Mouse (Mus musculus): ENCODE data around the gene Serpinb11. TPM values are rescaled to one million over a fixed set of nuclear protein-coding genes. Genes with fewer than 3 reads are reported as not detected.

Serpinb11 gene
- total RNA-seq (2021), result under 1 TPM in 1 of 2 experiments, not detected in 1; 0.18 TPM
- long read RNA-seq, experiment 1, result 0 reads
- long read RNA-seq, experiment 2, result 0 reads

GRCm38 (mm10) chr1:107360898-107361297 lies at the start of gene Serpinb11:
Serpinb11 (plus strand) TSS chr1:107361198.
- DNase-seq, result no peak

DNA sequence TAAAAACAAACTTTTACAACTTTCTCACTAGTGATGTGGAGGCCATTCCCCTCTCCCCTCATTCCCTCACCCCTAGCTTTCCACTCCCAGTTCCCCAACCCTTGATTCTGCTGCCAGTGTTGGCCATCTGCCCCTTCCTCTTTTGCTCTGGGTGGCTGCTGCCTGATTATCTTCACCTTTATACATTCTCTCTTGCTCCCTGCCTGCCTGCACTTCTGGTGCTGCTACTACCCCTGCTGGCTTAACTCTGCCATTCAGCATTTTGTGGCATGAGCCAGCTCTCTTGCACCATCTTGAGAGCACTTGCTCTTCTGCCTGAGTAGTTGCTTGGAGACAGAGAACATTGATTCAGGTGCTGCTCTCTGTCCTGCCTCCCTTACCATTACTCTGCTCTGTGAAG lies 15.0 kb upstream of the Serpinb11 start:
- DNase-seq, result no peak

GRCm38 (mm10) chr1:107346788-107347187 lies 14.2 kb upstream of the Serpinb11 start:
- DNase-seq, result no peak

DNA sequence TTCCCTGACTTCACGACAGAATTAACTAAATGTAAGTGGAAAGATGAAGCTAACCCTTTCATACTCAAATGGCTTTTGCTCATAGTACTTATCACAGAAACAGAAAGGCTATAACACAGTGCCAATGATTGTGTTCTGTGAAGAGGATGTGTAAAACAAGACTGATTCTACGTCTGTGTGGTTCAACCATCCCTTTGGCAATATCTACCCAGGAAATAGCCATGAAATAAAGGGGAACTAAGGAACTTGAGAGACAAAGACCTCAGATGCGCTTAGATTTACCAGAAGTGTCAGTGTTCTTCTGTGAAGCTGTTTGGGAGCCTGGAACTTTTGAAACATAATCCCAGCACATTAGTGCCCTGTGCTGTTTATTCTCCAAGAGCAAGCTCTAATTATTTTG lies 10.6 kb upstream of the Serpinb11 start:
- no peak for DNase-seq

- DNase-seq, result no peak
These were observed 9.9 kb upstream of the Serpinb11 start for GRCm38 (mm10) chr1:107351115-107351514.

- no peak for DNase-seq
These were observed 8.0 kb upstream of the Serpinb11 start for GRCm38 (mm10) chr1:107353046-107353445.

DNA sequence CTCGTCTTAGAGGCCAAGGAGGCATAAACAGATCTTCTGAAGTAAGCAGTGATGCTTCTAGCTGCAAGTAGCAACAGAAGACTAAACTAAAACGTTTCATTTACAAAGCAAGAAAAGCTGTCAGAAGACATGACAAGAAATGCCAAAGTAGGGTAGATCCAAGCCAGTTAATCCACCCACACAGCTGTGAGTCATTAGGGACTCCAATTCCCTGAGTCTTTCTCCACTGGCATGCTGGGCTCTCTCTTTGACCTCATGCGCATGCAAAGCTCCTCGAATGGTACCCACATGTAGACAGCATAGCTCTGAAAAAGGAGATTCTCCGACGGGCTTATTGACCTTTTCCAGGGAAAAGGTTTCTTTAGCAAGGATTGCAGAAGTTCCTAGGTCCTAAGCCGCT lies 5.0 kb downstream of the Serpinb11 start:
- DNase-seq, result no peak

GRCm38 (mm10) chr1:107368944-107369343 lies 7.9 kb downstream of the Serpinb11 start:
- no peak for DNase-seq

DNA sequence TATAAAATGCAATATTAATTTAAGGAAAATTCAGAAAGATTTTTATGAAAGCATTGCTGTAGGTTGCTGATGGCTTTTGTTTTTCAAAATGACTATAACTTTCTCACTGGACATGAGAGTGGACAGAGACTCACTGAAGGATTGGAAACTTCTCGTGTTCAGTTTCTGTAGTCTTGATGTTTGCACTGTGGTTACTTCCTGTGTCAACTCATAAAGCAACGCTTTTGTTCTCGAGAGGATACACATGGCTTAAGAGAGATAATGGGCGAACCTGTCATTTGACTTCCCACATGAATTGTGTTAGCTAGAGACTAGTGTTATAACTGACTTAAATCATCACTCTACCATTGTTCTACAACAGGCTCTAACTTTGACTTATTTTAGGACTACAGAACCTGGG lies 16.0 kb downstream of the Serpinb11 start:
- no peak for DNase-seq

GRCm38 (mm10) chr1:107378368-107378767 lies 17.4 kb downstream of the Serpinb11 start:
- DNase-seq, result no peak

DNA sequence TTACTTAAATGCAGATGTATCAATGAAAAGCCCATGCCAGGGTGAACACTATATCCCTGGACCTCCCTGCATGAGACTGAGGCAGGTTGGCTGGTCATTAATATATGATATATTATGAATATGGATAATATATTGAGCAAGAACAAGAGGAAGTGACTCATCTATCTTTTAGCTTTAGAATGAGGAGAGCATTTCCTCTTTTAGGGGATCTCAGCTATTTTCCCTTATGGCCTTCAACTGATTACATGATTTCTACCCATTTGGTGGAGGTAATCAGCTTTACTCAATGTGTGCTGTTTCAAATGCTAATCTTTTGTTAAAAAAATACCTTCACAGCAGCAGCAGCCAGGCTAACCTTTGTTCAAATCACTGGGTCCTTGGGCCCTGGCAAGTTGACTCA lies 20.5 kb downstream of the Serpinb11 start:
- DNase-seq, result no peak

GRCm38 (mm10) chr1:107382404-107382803 lies 21.4 kb downstream of the Serpinb11 start:
- DNase-seq, result no peak

- DNase-seq, result no peak
These were observed 23.5 kb downstream of the Serpinb11 start for GRCm38 (mm10) chr1:107384532-107384931.

DNA sequence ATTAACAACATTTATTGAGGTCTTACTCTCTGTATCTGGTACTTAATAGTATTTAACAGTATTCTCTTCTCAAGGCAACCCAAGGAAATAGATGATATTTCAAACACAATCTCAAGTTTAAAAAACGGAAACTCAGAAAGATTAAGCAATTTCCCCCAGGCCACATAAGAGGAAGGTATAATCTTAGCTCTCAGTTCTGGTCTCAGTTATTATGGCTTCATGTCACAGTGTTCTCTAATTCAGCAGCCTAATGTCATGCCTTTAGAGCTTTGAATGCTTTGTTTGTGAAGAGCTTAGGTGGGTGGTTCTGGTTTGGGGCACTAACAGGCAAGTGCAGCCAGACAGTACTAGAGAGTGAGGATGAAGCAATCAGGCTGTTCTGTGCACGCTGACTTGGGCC lies 28.8 kb downstream of the Serpinb11 start:
- DNase-seq, result no peak

GRCm38 (mm10) chr1:107397481-107397880 lies 36.5 kb downstream of the Serpinb11 start:
- DNase-seq, result no peak

- DNase-seq, result peak in 1 of 2 experiments; percentile 2
These were observed 38.4 kb downstream of the Serpinb11 start, which contains the start of gene Serpinb7 for GRCm38 (mm10) chr1:107399355-107399754. Serpinb7 (plus strand) TSS chr1:107399655.

DNA sequence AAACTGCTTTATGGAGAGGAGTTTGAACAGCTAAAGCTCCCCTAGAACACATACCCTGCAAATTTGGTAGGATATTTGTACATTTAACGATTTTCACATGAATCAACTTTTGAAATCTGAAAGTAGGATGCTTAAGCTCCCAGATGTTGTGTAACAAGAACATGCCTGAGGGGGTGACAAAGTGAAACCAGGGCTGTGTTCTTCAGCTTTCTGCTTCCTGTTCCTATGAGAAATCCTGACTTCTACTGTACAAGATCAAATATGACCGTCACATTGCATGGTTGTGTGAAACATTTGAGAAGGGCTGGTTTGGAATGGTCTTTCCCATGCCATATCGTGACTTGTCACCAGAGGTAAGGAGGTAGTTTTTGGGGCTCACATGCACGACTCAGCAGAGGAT lies 41.1 kb downstream of the Serpinb11 start:
- DNase-seq, result no peak

- DNase-seq, result no peak
These were observed 53.7 kb downstream of the Serpinb11 start for GRCm38 (mm10) chr1:107414650-107415049.

- no peak for DNase-seq
These were observed 61.5 kb downstream of the Serpinb11 start for GRCm38 (mm10) chr1:107422487-107422886.

Other genes with a start within 250 kb of the Serpinb11 start
- gene Serpinb3b, start 82.8 kb upstream of the Serpinb11 start, total RNA-seq (2021), result not detected
- gene Serpinb3c, start 82.8 kb upstream of the Serpinb11 start, total RNA-seq (2021), result not detected
- gene Serpinb7, start 38.5 kb downstream of the Serpinb11 start, total RNA-seq (2021), result not detected
- under 1 TPM; 0.23 to 0.27 TPM for gene Serpinb2, start 150.2 kb downstream of the Serpinb11 start, total RNA-seq (2021)
- 1 to 10 TPM; 1.7 to 2.0 TPM for gene Serpinb8, start 228.8 kb downstream of the Serpinb11 start, total RNA-seq (2021)